Mouse (Mus musculus): ENCODE data around the gene Dpep2nb.

The Dpep2nb gene

DNA sequence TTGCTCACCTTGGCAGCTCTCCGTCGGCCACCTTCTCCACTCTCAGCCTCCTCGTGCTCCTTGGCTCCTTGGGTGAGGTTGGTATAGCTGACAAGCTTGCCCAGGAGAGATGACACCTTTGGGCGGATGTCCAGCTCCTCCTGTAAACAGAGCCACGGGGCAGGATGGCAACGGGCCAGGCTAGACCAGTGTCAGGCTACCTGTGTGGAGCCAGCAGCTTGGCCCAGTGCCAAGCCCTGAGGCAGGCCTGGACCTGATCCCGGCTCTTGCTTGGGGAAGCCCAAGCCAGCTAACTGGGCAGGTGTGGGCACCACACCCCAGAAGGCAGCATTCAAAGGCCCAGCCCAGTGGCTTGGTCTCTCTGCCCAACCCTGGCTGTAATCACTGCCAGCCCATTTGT, 46.4 kb downstream of the Dpep2nb start:
- no peak for DNase-seq

DNA sequence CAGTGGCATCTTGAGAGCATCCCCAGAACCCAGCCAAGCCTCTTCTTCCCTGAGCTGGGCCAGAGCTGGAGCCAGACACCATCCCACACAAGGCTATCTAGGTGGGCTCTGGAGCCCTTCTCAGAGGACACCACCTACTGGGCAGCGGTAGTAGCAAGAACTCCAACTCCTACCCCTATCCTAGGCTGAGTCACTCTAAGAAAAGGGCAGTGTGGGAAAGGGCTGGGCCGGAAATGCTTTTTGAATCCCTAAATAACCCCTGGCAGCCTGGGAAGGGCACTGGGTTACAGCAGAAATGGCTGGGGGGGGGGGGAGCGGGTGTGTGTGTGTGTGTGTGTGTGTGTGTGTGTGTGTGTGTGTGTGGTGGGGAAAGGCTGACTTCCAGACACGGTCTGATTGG, 48.0 kb downstream of the Dpep2nb start:
- no peak for DNase-seq

DNA sequence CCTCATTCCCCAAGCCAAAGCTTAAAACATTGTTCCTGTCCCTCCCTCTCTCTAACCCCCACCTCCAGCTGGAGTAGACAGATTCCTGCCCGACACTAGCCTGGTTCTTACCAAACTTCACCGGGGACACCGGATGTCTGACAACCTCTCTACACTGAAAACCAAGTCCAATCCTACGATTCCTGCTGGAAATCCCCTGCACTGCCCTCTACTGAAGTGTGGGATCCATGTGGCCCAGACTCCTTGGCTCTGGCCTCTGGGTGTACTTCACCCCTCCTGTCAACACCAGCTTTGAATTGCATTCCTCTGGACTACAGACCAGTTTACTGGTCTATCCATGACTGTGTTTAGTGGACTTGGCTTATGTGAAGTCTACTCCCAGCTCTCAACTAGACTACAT, 49.2 kb downstream of the Dpep2nb start:
- no peak for DNase-seq

DNA sequence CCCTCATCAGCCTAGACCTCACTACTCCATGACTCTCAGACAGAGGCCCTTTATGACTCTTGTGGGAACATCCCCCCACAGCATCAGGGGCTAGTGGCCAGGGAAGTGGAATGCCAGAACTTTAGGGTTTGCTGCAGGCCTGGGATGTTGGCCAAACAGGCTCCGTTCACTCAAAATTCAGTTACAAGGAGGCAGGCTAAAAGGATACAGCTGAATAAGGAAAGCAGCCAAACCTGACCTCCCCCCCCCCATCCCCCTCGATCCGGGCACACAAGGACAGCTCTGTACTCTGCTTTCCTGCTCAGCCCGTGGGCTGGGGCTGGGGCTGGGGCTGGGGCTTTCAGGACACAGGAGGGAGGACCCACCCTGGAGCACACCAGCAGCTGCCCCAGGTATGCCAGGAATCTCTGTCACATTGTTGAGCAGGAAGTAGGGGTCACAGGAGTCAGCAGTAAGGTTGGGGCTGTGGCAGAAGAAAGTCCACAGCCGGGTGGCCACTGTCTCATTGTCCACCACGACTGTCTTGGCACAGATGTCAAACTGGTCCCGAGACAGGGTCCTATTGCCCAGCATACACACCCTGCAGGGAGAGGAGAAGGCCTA, 54.6 kb downstream of the Dpep2nb start:
- DNase-seq = no peak

DNA sequence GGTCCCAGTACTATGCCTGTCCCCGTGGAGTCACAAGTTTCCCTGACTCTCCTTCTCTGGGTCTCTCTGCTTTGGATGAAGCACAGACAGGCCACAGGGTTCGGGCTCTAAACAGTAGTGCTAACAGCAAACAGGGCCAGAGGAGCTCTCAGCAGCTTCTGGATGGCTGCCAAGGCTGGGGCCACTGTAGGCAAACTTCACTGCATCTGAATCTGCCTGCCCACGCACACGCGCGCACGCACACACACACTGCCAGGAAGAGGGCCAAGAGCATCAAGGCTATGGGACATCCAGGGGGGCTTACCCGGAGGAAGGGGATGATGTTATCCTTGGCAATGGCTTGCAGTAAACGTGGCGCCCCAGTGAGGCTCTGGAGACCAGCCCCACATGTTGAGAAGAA, 56.4 kb downstream of the Dpep2nb start:
- no peak for DNase-seq

Measured in thymus, postnatal 36 days (tissue).